In genomic region chr7:66600126-66600525, GRCm38 (mm10) we compare ENCODE assay signal across 30 mouse cellular contexts.
DNase-seq lines count a peak whose midpoint lies in the region; ATAC-seq and TF ChIP-seq lines count a peak whose summit lies in the region.
"Had no signal": no experiment of that assay in that cellular context is flagged by ENCODE, and none has a peak within 500 bp of the region (broad histone marks: within the 10 kb centered on the region; RNA-seq: fewer than 3 reads in every experiment).

No protein-coding gene starts in this region.

- no peaks in the 10 kb centered on the region for H3K36me3 ChIP-seq in liver, adult 2 months (ENCODE audit: control insufficient read depth, insufficient read depth, low read length)
- H3K36me3 ChIP-seq in intestine, embryonic 16.5 days (ENCODE audit: control insufficient read depth, insufficient read depth, low read length), result no peaks in the 10 kb centered on the region
- no peaks in the 10 kb centered on the region for H3K36me3 ChIP-seq in midbrain, embryonic 15.5 days (replicated peaks)
- H3K36me3 ChIP-seq: embryonic facial prominence, embryonic 12.5 days; heart, embryonic 10.5 days; hindbrain, embryonic 12.5 days; limb, embryonic 13.5 days; liver, embryonic 13.5 days; midbrain, embryonic 12.5 days; neural tube, embryonic 13.5 days; stomach, embryonic 15.5 days had no signal

- no peak for TF ChIP-seq CTCF in liver, adult 2 months (IDR thresholded peaks at IDR 0.05; ENCODE audit: low read depth, low read length)

- DNase-seq in adrenal gland, postnatal 25 days, result peak; percentile 12
- DNase-seq in adrenal gland, adult 18-20 months (ENCODE audit: low spot score in 2 of 2), result no peak
- DNase-seq in liver, adult 2 months (ENCODE audit: extremely low read depth, low read depth, low spot score), result peak; percentile 43
- DNase-seq in liver, result no peak
- peak; percentile 4 for DNase-seq in lung, postnatal 10 days
- DNase-seq in lung, postnatal 36 days, result no peak
- DNase-seq: cerebellum, adult 11 months; cerebellum, adult 9-10 months; embryo, embryonic 11 days; gastrocnemius, postnatal 25 days; heart, adult 11 months; liver, embryonic 13.5 days; lung, adult 18-20 months; retina, postnatal 1 day; right cerebral cortex, postnatal 25 days; thymus, adult 18-20 months; thymus, postnatal 25 days had no signal

- no peak overlapping the region for H3K27ac ChIP-seq in liver, adult 2 months (replicated peaks; ENCODE audit: insufficient read depth, low read depth, low read length)
- H3K27ac ChIP-seq in intestine, embryonic 16.5 days (ENCODE audit: low read length), result peak overlapping the region; percentile 81; the same call in 1 of the 2 replicates
- H3K27ac ChIP-seq in midbrain, embryonic 15.5 days, result no peak overlapping the region
- H3K27ac ChIP-seq: embryonic facial prominence, embryonic 12.5 days; heart, embryonic 10.5 days; hindbrain, embryonic 12.5 days; hindbrain, postnatal 0 days; limb, embryonic 13.5 days; liver, embryonic 13.5 days; midbrain, embryonic 12.5 days; neural tube, embryonic 13.5 days had no signal

- H3K4me2 ChIP-seq in intestine, embryonic 16.5 days (ENCODE audit: low read depth, low read length), result no peak overlapping the region
- H3K4me2 ChIP-seq in midbrain, embryonic 15.5 days, result no peak overlapping the region
- H3K4me2 ChIP-seq: embryonic facial prominence, embryonic 12.5 days; hindbrain, embryonic 12.5 days; limb, embryonic 13.5 days; liver, embryonic 13.5 days; midbrain, embryonic 12.5 days; neural tube, embryonic 13.5 days; stomach, embryonic 15.5 days had no signal

- H3K9me3 ChIP-seq in intestine, embryonic 16.5 days (ENCODE audit: control insufficient read depth, low read length), result no peaks in the 10 kb centered on the region
- H3K9me3 ChIP-seq in midbrain, embryonic 15.5 days, result no peaks in the 10 kb centered on the region
- H3K9me3 ChIP-seq: embryonic facial prominence, embryonic 12.5 days; heart, embryonic 10.5 days; hindbrain, embryonic 12.5 days; limb, embryonic 13.5 days; liver, embryonic 13.5 days; megakaryocyte, embryonic 14.5 days; midbrain, embryonic 12.5 days; neural tube, embryonic 13.5 days; stomach, embryonic 15.5 days had no signal

- TF ChIP-seq POLR2A in liver, adult 2 months (IDR thresholded peaks at IDR 0.05; ENCODE audit: extremely low read depth, insufficient read depth, low read length), result no peak

- H3K4me3 ChIP-seq in liver, adult 2 months (ENCODE audit: insufficient read depth, low read depth, low read length), result no peak overlapping the region
- no peak overlapping the region for H3K4me3 ChIP-seq in intestine, embryonic 16.5 days (ENCODE audit: low read length)
- no peak overlapping the region for H3K4me3 ChIP-seq in midbrain, embryonic 15.5 days
- H3K4me3 ChIP-seq: embryonic facial prominence, embryonic 12.5 days; heart, embryonic 10.5 days; hindbrain, embryonic 12.5 days; limb, embryonic 13.5 days; liver, embryonic 13.5 days; megakaryocyte, embryonic 14.5 days; midbrain, embryonic 12.5 days; neural tube, embryonic 13.5 days; stomach, embryonic 15.5 days had no signal

- H3K4me1 ChIP-seq in liver, adult 2 months (ENCODE audit: control insufficient read depth, insufficient read depth, low read length), result peaks cover 7% of the 10 kb centered on the region
- peaks cover 11% of the 10 kb centered on the region; the same call in 1 of the 2 replicates for H3K4me1 ChIP-seq in intestine, embryonic 16.5 days (ENCODE audit: control insufficient read depth, insufficient read depth, low read length)
- H3K4me1 ChIP-seq in midbrain, embryonic 15.5 days, result no peaks in the 10 kb centered on the region
- H3K4me1 ChIP-seq: embryonic facial prominence, embryonic 12.5 days; heart, embryonic 10.5 days; hindbrain, embryonic 12.5 days; limb, embryonic 13.5 days; liver, embryonic 13.5 days; midbrain, embryonic 12.5 days; neural tube, embryonic 13.5 days; stomach, embryonic 15.5 days had no signal

- peak; percentile 31; the same call in 1 of the 2 replicates for ATAC-seq in intestine, embryonic 16.5 days
- no peak for ATAC-seq in midbrain, embryonic 15.5 days (replicated peaks)
- ATAC-seq: forebrain, embryonic 14.5 days; hindbrain, postnatal 0 days; Patski had no signal

- H3K79me2 ChIP-seq in liver, adult 2 months (ENCODE audit: control insufficient read depth, insufficient read depth, low read length), result no peaks in the 10 kb centered on the region

- H3K9ac ChIP-seq in liver, adult 2 months (ENCODE audit: low read depth, low read length), result no peak overlapping the region
- no peak overlapping the region for H3K9ac ChIP-seq in intestine, embryonic 16.5 days (ENCODE audit: low read depth, low read length)
- no peak overlapping the region for H3K9ac ChIP-seq in midbrain, embryonic 15.5 days
- H3K9ac ChIP-seq: embryonic facial prominence, embryonic 12.5 days; hindbrain, embryonic 12.5 days; limb, embryonic 13.5 days; liver, embryonic 13.5 days; midbrain, embryonic 12.5 days; neural tube, embryonic 13.5 days; stomach, embryonic 15.5 days had no signal

- WGBS in liver, adult 2 months, result 30% methylated on average over 3 of the region's 3 CpGs
- WGBS in intestine, embryonic 16.5 days, result 59% methylated on average over 3 of the region's 3 CpGs
- WGBS in midbrain, embryonic 15.5 days, result 83% methylated on average over 3 of the region's 3 CpGs

- H3K27me3 ChIP-seq in liver, adult 2 months (ENCODE audit: control insufficient read depth, insufficient read depth, low read length), result no peaks in the 10 kb centered on the region
- no peaks in the 10 kb centered on the region for H3K27me3 ChIP-seq in intestine, embryonic 16.5 days (replicated peaks; ENCODE audit: control insufficient read depth, insufficient read depth, low read length)
- H3K27me3 ChIP-seq in midbrain, embryonic 15.5 days (replicated peaks), result no peaks in the 10 kb centered on the region
- H3K27me3 ChIP-seq: embryonic facial prominence, embryonic 12.5 days; hindbrain, embryonic 12.5 days; limb, embryonic 13.5 days; liver, embryonic 13.5 days; megakaryocyte, embryonic 14.5 days; midbrain, embryonic 12.5 days; neural tube, embryonic 13.5 days; Patski; stomach, embryonic 15.5 days had no signal

Comparison
In these comparisons a context has a peak if more than half of its experiments do, and no peak if none do; other contexts are left out.
1. DNase-seq: peak in adrenal gland, postnatal 25 days (single experiment), liver, adult 2 months (single experiment) and lung, postnatal 10 days (single experiment); none in adrenal gland, adult 18-20 months (0 of 2), liver (single experiment) and lung, postnatal 36 days (single experiment).